Mouse (Mus musculus) spleen, adult 2 months (tissue): ENCODE data around the gene Tprgl.

Source experiments
- CTCF ChIP-seq: fragments of 200-500 bp; IDR thresholded peaks from 2 replicates; pipeline ENCODE4 v1.5.1; 2011; ENCODE audit warnings: mild to moderate bottlenecking, inconsistent platforms; ENCODE audit not compliant: insufficient read depth, insufficient read length, insufficient replicate concordance; ENCODE audit errors: extremely low read depth
- POLR2A ChIP-seq: fragments of 200-500 bp; IDR thresholded peaks from 2 replicates; pipeline ENCODE4 v1.6.1; 2011; ENCODE audit warnings: low read depth, low read length, inconsistent platforms

DNA sequence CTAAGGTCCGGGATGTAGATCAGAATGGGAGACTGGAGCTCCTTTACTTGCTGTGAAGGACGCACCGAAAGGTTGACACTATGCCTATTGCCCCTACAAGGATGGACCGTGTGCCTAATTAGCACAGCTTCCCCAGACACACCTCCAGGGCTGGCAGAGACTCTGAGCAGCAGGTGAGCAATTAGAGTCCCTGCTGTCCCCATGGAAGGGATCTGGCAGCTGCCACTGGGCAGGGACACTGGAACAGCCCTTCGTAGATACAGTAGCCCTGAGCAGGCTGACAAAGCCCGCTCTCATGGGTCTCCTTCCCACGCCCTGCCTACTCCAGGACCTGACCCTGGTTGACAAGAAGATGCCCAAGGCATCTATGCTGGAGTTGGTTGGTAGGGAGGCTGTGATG lies 38.1 kb downstream of the Tprgl start:
- TF ChIP-seq CTCF (no peak), POLR2A (no peak)
